Mouse (Mus musculus): ENCODE data around the gene Wee1. TPM values are rescaled to one million over a fixed set of nuclear protein-coding genes. Genes with fewer than 3 reads are reported as not detected.

Gene Wee1
- polyA plus RNA-seq, 1 experiment from 2014 or later = 30.1 TPM

- Histone ChIP-seq H3K27ac (no peak overlapping the region), H3K4me1 (0 out of 2 replicates have a peak, but pooled peaks cover 3% of the 10 kb centered on the region), H3K27me3 (replicated peaks) (no peaks in the 10 kb centered on the region), H3K4me2 (no peak overlapping the region), H3K9me3 (no peaks in the 10 kb centered on the region), H3K36me3 (no peaks in the 10 kb centered on the region), H3K9ac (no peak overlapping the region), H3K4me3 (replicated peaks) (no peak overlapping the region)
- WGBS = 90% methylated on average over 6 of the region's 6 CpGs
- no peak for ATAC-seq (ENCODE audit: insufficient read depth, low FRiP score, low read depth)
These were observed 41.2 kb downstream of the Wee1 start for GRCm38 (mm10) chr7:110163024-110163423.

- Histone ChIP-seq H3K4me3 (replicated peaks) (peak overlapping the region; percentile 42), H3K9ac (peak overlapping the region; percentile 14; the same call in 1 of the 2 replicates), H3K9me3 (no peaks in the 10 kb centered on the region), H3K27ac (peak overlapping the region; percentile 98), H3K4me2 (peak overlapping the region; percentile 92), H3K27me3 (replicated peaks) (no peaks in the 10 kb centered on the region), H3K36me3 (no peaks in the 10 kb centered on the region), H3K4me1 (0 out of 2 replicates have a peak, but pooled peaks cover 3% of the 10 kb centered on the region)
- ATAC-seq (ENCODE audit: insufficient read depth, low FRiP score, low read depth) = peak; percentile 82
- under 1% methylated on average over 24 of the region's 24 CpGs for WGBS
These were observed 42.3 kb downstream of the Wee1 start for GRCm38 (mm10) chr7:110164103-110164681.

- no peaks in the 10 kb centered on the region for H3K27me3 ChIP-seq (replicated peaks)
- H3K9ac ChIP-seq = peak overlapping the region; percentile 14; the same call in 1 of the 2 replicates
- peak overlapping the region; percentile 42 for H3K4me3 ChIP-seq (replicated peaks)
- H3K9me3 ChIP-seq = no peaks in the 10 kb centered on the region
- H3K4me1 ChIP-seq = 0 out of 2 replicates have a peak, but pooled peaks cover 3% of the 10 kb centered on the region
- no peaks in the 10 kb centered on the region for H3K36me3 ChIP-seq
- H3K27ac ChIP-seq = peak overlapping the region; percentile 98
- WGBS = under 1% methylated on average over 20 of the region's 20 CpGs
- H3K4me2 ChIP-seq = peak overlapping the region; percentile 92
- ATAC-seq (ENCODE audit: insufficient read depth, low FRiP score, low read depth) = peak; percentile 94
These were observed 42.9 kb downstream of the Wee1 start for GRCm38 (mm10) chr7:110164712-110165122.

- ATAC-seq (ENCODE audit: insufficient read depth, low FRiP score, low read depth) = no peak
- H3K9me3 ChIP-seq = no peaks in the 10 kb centered on the region
- no peak overlapping the region for H3K4me2 ChIP-seq
- 75% methylated on average over 8 of the region's 8 CpGs for WGBS
- H3K4me1 ChIP-seq = no peaks in the 10 kb centered on the region
- H3K27me3 ChIP-seq (replicated peaks) = no peaks in the 10 kb centered on the region
- H3K4me3 ChIP-seq (replicated peaks) = no peak overlapping the region
- H3K36me3 ChIP-seq = no peaks in the 10 kb centered on the region
- H3K9ac ChIP-seq = no peak overlapping the region
- H3K27ac ChIP-seq = no peak overlapping the region
These were observed 44.4 kb downstream of the Wee1 start for GRCm38 (mm10) chr7:110166233-110166632.

GRCm38 (mm10) chr7:110179208-110179607 lies 57.4 kb downstream of the Wee1 start:
- WGBS = 85% methylated on average over 7 of the region's 7 CpGs
- Histone ChIP-seq H3K4me1 (no peaks in the 10 kb centered on the region), H3K4me2 (no peak overlapping the region), H3K27ac (no peak overlapping the region), H3K27me3 (replicated peaks) (no peaks in the 10 kb centered on the region), H3K9ac (no peak overlapping the region), H3K9me3 (no peaks in the 10 kb centered on the region), H3K36me3 (no peaks in the 10 kb centered on the region), H3K4me3 (replicated peaks) (no peak overlapping the region)
- no peak for ATAC-seq (ENCODE audit: insufficient read depth, low FRiP score, low read depth)

- Histone ChIP-seq H3K27ac (no peak overlapping the region), H3K4me3 (replicated peaks) (no peak overlapping the region), H3K9ac (no peak overlapping the region), H3K9me3 (no peaks in the 10 kb centered on the region), H3K4me1 (no peaks in the 10 kb centered on the region), H3K36me3 (no peaks in the 10 kb centered on the region), H3K27me3 (replicated peaks) (no peaks in the 10 kb centered on the region), H3K4me2 (no peak overlapping the region)
- no peak for ATAC-seq (ENCODE audit: insufficient read depth, low FRiP score, low read depth)
These were observed 58.8 kb downstream of the Wee1 start for GRCm38 (mm10) chr7:110180613-110181012.

GRCm38 (mm10) chr7:110181446-110181845 lies 59.6 kb downstream of the Wee1 start:
- Histone ChIP-seq H3K4me2 (no peak overlapping the region), H3K9ac (no peak overlapping the region), H3K4me3 (replicated peaks) (no peak overlapping the region), H3K36me3 (no peaks in the 10 kb centered on the region), H3K27ac (no peak overlapping the region), H3K27me3 (replicated peaks) (no peaks in the 10 kb centered on the region), H3K4me1 (no peaks in the 10 kb centered on the region), H3K9me3 (no peaks in the 10 kb centered on the region)
- ATAC-seq (ENCODE audit: insufficient read depth, low FRiP score, low read depth) = no peak
- WGBS = 64% methylated on average over 8 of the region's 8 CpGs

- Histone ChIP-seq H3K27ac (no peak overlapping the region), H3K36me3 (no peaks in the 10 kb centered on the region), H3K4me3 (replicated peaks) (no peak overlapping the region), H3K9me3 (no peaks in the 10 kb centered on the region), H3K4me1 (no peaks in the 10 kb centered on the region), H3K4me2 (no peak overlapping the region), H3K27me3 (replicated peaks) (no peaks in the 10 kb centered on the region), H3K9ac (no peak overlapping the region)
- ATAC-seq (ENCODE audit: insufficient read depth, low FRiP score, low read depth) = no peak
- 75% methylated on average over 3 of the region's 3 CpGs for WGBS
These were observed 62.8 kb downstream of the Wee1 start for GRCm38 (mm10) chr7:110184608-110185007.

- H3K4me3 ChIP-seq (replicated peaks) = no peak overlapping the region
- ATAC-seq (ENCODE audit: insufficient read depth, low FRiP score, low read depth) = no peak
- WGBS = 49% methylated on average over 7 of the region's 7 CpGs
These were observed 68.1 kb downstream of the Wee1 start for GRCm38 (mm10) chr7:110189951-110190350.

More at GRCm38 (mm10) chr7:110189951-110190350, 68.1 kb downstream of the Wee1 start:
- H3K9ac ChIP-seq = no peak overlapping the region
- no peak overlapping the region for H3K27ac ChIP-seq
- no peaks in the 10 kb centered on the region for H3K36me3 ChIP-seq
- H3K27me3 ChIP-seq (replicated peaks) = no peaks in the 10 kb centered on the region
- no peak overlapping the region for H3K4me2 ChIP-seq
- no peaks in the 10 kb centered on the region for H3K4me1 ChIP-seq
- H3K9me3 ChIP-seq = no peaks in the 10 kb centered on the region

Other genes starting within 250 kb of the Wee1 start
- gene Dennd5a, start 161.6 kb upstream of the Wee1 start, polyA plus RNA-seq (2015; fragmentation: Nextera tagmentation; extraction: Ambion mirVana) = 31.1 and 31.6 TPM in 2 replicates
- 68.7 and 70.1 TPM in 2 replicates for gene Tmem41b, start 135.1 kb upstream of the Wee1 start, polyA plus RNA-seq (2015; fragmentation: Nextera tagmentation; extraction: Ambion mirVana)
- gene Ipo7, start 103.8 kb upstream of the Wee1 start, polyA plus RNA-seq (2015; fragmentation: Nextera tagmentation; extraction: Ambion mirVana) = 40.2 and 48.2 TPM in 2 replicates
- gene Zfp143, start 60.8 kb upstream of the Wee1 start, polyA plus RNA-seq (2015; fragmentation: Nextera tagmentation; extraction: Ambion mirVana) = 15.8 and 16.2 TPM in 2 replicates
- gene Swap70, start 99.7 kb downstream of the Wee1 start, polyA plus RNA-seq (2015; fragmentation: Nextera tagmentation; extraction: Ambion mirVana) = 22.5 and 25.8 TPM in 2 replicates